Mouse (Mus musculus): ENCODE results near the gene Dusp7.

- no peak for TF ChIP-seq TAL1 (IDR thresholded peaks at IDR 0.05; ENCODE audit: low read length)
- TF ChIP-seq GATA1 (IDR thresholded peaks at IDR 0.05; ENCODE audit: low read length) = no peak
Measured at GRCm38 (mm10) chr9:106365333-106365732, 3.1 kb upstream of the Dusp7 start.

Measured in erythroblast, embryonic 14.5 days (primary cell).